10 mouse cellular contexts compared by ENCODE assay signal in the genomic region with DNA sequence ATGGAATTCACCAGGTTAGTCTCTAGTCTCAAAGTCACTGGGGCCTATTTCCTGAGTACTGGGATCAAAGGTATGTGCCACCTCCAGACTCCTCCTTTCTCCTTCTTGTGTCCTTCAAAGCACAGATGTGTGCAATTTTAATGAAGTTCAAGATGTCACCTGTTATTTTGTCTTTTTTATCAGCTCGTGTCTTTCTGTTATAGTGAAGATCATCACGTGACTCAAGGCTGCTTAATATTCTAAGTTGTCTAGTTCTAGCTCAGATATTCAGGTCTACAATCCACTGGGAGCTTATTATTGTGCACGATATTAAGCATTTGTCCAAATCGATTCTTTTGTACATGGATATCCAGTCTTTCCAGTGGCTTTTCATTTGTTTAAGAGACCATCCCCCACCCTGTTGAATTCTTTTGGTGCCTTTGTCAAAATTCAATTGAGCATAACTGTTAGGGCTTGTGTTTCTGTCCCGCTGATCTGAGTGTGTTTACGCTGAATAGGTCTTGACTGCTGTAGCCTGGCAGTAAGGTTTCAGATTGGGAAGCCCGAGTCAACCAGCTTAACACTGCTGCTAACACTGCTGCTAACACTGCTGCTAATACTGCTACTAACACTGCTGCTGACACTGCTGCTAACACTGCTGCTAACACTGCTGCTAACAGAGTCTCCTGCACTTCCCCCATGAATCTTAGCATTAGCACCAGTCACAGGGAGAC. TPM values are rescaled to one million over a fixed set of nuclear protein-coding genes. Genes with fewer than 3 reads are reported as not detected.
DNase-seq lines count a peak whose midpoint lies in the region; ATAC-seq and TF ChIP-seq lines count a peak whose summit lies in the region.
"Had no signal": no experiment of that assay in that cellular context is flagged by ENCODE, and none has a peak within 500 bp of the region (broad histone marks: within the 10 kb centered on the region; RNA-seq: fewer than 3 reads in every experiment).

No protein-coding gene starts in this region.

- 50% methylated on average over 7 of the region's 7 CpGs for WGBS in lung, embryonic 14.5 days
- 31% methylated on average over 7 of the region's 7 CpGs for WGBS in embryonic facial prominence, embryonic 12.5 days
- WGBS in hindbrain, postnatal 0 days: 19% methylated on average over 7 of the region's 7 CpGs
- 19% methylated on average over 7 of the region's 7 CpGs for WGBS in neural tube, embryonic 14.5 days

- no peak overlapping the region for H3K4me2 ChIP-seq in lung, embryonic 14.5 days
- H3K4me2 ChIP-seq in embryonic facial prominence, embryonic 12.5 days (replicated peaks): no peak overlapping the region
- no peak overlapping the region for H3K4me2 ChIP-seq in hindbrain, postnatal 0 days (ENCODE audit: low read depth, low read length)
- H3K4me2 ChIP-seq in neural tube, embryonic 14.5 days (ENCODE audit: low read depth, low read length): no peak overlapping the region

- no peak for DNase-seq in lung, embryonic 14.5 days
- no peak for DNase-seq in lung, postnatal 10 days
- peak; percentile 27 for DNase-seq in hindbrain, postnatal 0 days (ENCODE audit: low spot score)
- no peak for DNase-seq in layer of hippocampus, adult 2 months (ENCODE audit: low spot score in 2 of 2)
- no peak for DNase-seq in cerebellum, adult 18-20 months
- DNase-seq in heart, adult 18-20 months: no peak
- DNase-seq: adrenal gland, adult 2 months; kidney, adult 11 months had no signal

- H3K9ac ChIP-seq in lung, embryonic 14.5 days: no peak overlapping the region
- H3K9ac ChIP-seq in embryonic facial prominence, embryonic 12.5 days: no peak overlapping the region
- no peak overlapping the region for H3K9ac ChIP-seq in hindbrain, postnatal 0 days (replicated peaks; ENCODE audit: low read length)
- no peak overlapping the region for H3K9ac ChIP-seq in neural tube, embryonic 14.5 days (replicated peaks; ENCODE audit: low read depth, low read length)

- H3K9me3 ChIP-seq in lung, embryonic 14.5 days (ENCODE audit: low read depth, low read length): no peaks in the 10 kb centered on the region
- H3K9me3 ChIP-seq in embryonic facial prominence, embryonic 12.5 days: no peaks in the 10 kb centered on the region
- H3K9me3 ChIP-seq in hindbrain, postnatal 0 days (ENCODE audit: low read length): no peaks in the 10 kb centered on the region
- no peaks in the 10 kb centered on the region for H3K9me3 ChIP-seq in neural tube, embryonic 14.5 days (ENCODE audit: control insufficient read depth, low read length)

- H3K36me3 ChIP-seq in lung, embryonic 14.5 days (ENCODE audit: insufficient read depth): no peaks in the 10 kb centered on the region
- no peaks in the 10 kb centered on the region for H3K36me3 ChIP-seq in embryonic facial prominence, embryonic 12.5 days
- no peaks in the 10 kb centered on the region for H3K36me3 ChIP-seq in hindbrain, postnatal 0 days (ENCODE audit: insufficient read depth, low read length)
- H3K36me3 ChIP-seq in neural tube, embryonic 14.5 days (ENCODE audit: control insufficient read depth, insufficient read depth, low read length): no peaks in the 10 kb centered on the region

- H3K27ac ChIP-seq in lung, embryonic 14.5 days (ENCODE audit: low read depth): peak overlapping the region; percentile 88
- peak overlapping the region; percentile 96 for H3K27ac ChIP-seq in embryonic facial prominence, embryonic 12.5 days
- peak overlapping the region; percentile 61; the same call in 1 of the 2 replicates for H3K27ac ChIP-seq in hindbrain, postnatal 0 days
- peak overlapping the region; percentile 57; the same call in 1 of the 2 replicates for H3K27ac ChIP-seq in neural tube, embryonic 14.5 days (ENCODE audit: low read depth, low read length)
- no peak overlapping the region; the same call in 1 of the 2 replicates for H3K27ac ChIP-seq in layer of hippocampus, adult 2 months

- H3K4me1 ChIP-seq in lung, embryonic 14.5 days (ENCODE audit: insufficient read depth): peaks cover 40% of the 10 kb centered on the region
- H3K4me1 ChIP-seq in embryonic facial prominence, embryonic 12.5 days: peaks cover 56% of the 10 kb centered on the region
- peaks cover 21% of the 10 kb centered on the region for H3K4me1 ChIP-seq in hindbrain, postnatal 0 days (ENCODE audit: insufficient read depth, low read length)
- peaks cover 28% of the 10 kb centered on the region; the same call in 1 of the 2 replicates for H3K4me1 ChIP-seq in neural tube, embryonic 14.5 days (ENCODE audit: control insufficient read depth, insufficient read depth, low read length)

- no peak for TF ChIP-seq CTCF in lung, embryonic 14.5 days (IDR thresholded peaks at IDR 0.05; ENCODE audit: low read depth)
- TF ChIP-seq CTCF in hindbrain, postnatal 0 days (IDR thresholded peaks at IDR 0.05; ENCODE audit: low read depth): no peak
- no peak for TF ChIP-seq CTCF in layer of hippocampus, adult 2 months (conservative IDR thresholded peaks at IDR 0.05)

- no peak for ATAC-seq in lung, embryonic 14.5 days (ENCODE audit: insufficient read depth)
- ATAC-seq in embryonic facial prominence, embryonic 12.5 days (ENCODE audit: insufficient number of reproducible peaks, insufficient read depth, low FRiP score, low TSS enrichment): no peak
- ATAC-seq in hindbrain, postnatal 0 days: 0 out of 2 replicates have a peak, but pooled peaks have one; percentile 24
- 0 out of 2 replicates have a peak, but pooled peaks have one; percentile 10 for ATAC-seq in neural tube, embryonic 14.5 days (ENCODE audit: low read depth)

- H3K4me3 ChIP-seq in lung, embryonic 14.5 days (ENCODE audit: low read depth, low read length): no peak overlapping the region
- H3K4me3 ChIP-seq in embryonic facial prominence, embryonic 12.5 days: no peak overlapping the region
- no peak overlapping the region for H3K4me3 ChIP-seq in hindbrain, postnatal 0 days (ENCODE audit: low read length)
- no peak overlapping the region for H3K4me3 ChIP-seq in neural tube, embryonic 14.5 days (ENCODE audit: low read depth, low read length)
- H3K4me3 ChIP-seq in layer of hippocampus, adult 2 months: no peak overlapping the region

- H3K27me3 ChIP-seq in lung, embryonic 14.5 days (ENCODE audit: insufficient read depth, low read length): no peaks in the 10 kb centered on the region
- H3K27me3 ChIP-seq in embryonic facial prominence, embryonic 12.5 days: no peaks in the 10 kb centered on the region
- H3K27me3 ChIP-seq in hindbrain, postnatal 0 days (ENCODE audit: insufficient read depth, low read length): no peaks in the 10 kb centered on the region
- no peaks in the 10 kb centered on the region for H3K27me3 ChIP-seq in neural tube, embryonic 14.5 days (ENCODE audit: control insufficient read depth, insufficient read depth, low read length)

RNA-seq across cellular contexts. Expression of a gene that starts 38.0 kb away (rescaled TPM):
- polyA plus RNA-seq in lung, embryonic 14.5 days (2014; fragmentation: Nextera tagmentation; extraction: Ambion mirVana): 158 and 160 TPM in 2 replicates
- polyA plus RNA-seq in embryonic facial prominence, embryonic 12.5 days (2016; fragmentation: Nextera tagmentation; extraction: Ambion mirVana): 128 and 129 TPM in 2 replicates
- total RNA-seq in hindbrain, postnatal 0 days (2014; rRNA removed): 50.9 and 54.6 TPM in 2 replicates
- 94.7 and 95.1 TPM in 2 replicates for polyA plus RNA-seq in hindbrain, postnatal 0 days (2015; fragmentation: Nextera tagmentation; extraction: Ambion mirVana)
- polyA plus RNA-seq in neural tube, embryonic 14.5 days (2014; fragmentation: Nextera tagmentation; extraction: Ambion mirVana): 105 and 111 TPM in 2 replicates
- 10 to 100 TPM; 78.3 to 81.7 TPM for total RNA-seq in layer of hippocampus, adult 2 months (2021)
- total RNA-seq in heart, adult 18-20 months (2021): 10 to 100 TPM; 49.2 to 52.3 TPM

RNA-seq across cellular contexts. Expression of a gene that starts 50.5 kb away (rescaled TPM):
- polyA plus RNA-seq in lung, embryonic 14.5 days (2014; fragmentation: Nextera tagmentation; extraction: Ambion mirVana): 20.1 and 22.1 TPM in 2 replicates
- 32.4 and 34.9 TPM in 2 replicates for polyA plus RNA-seq in embryonic facial prominence, embryonic 12.5 days (2016; fragmentation: Nextera tagmentation; extraction: Ambion mirVana)
- total RNA-seq in hindbrain, postnatal 0 days (2014; rRNA removed): 79.6 TPM in 2 replicates
- 44.4 and 48.1 TPM in 2 replicates for polyA plus RNA-seq in hindbrain, postnatal 0 days (2015; fragmentation: Nextera tagmentation; extraction: Ambion mirVana)
- polyA plus RNA-seq in neural tube, embryonic 14.5 days (2014; fragmentation: Nextera tagmentation; extraction: Ambion mirVana): 75.8 and 87.1 TPM in 2 replicates
- total RNA-seq in layer of hippocampus, adult 2 months (2021): 100 to 1,000 TPM; 232 to 246 TPM
- 1,000 to 10,000 TPM; 1,617 to 1,852 TPM for total RNA-seq in heart, adult 18-20 months (2021)

Comparison
In these comparisons a context has a peak if more than half of its experiments do, and no peak if none do; other contexts are left out.
1. ATAC-seq: peak in hindbrain, postnatal 0 days (single experiment) and neural tube, embryonic 14.5 days (single experiment); none in lung, embryonic 14.5 days (single experiment) and embryonic facial prominence, embryonic 12.5 days (single experiment).